Mouse (Mus musculus): ENCODE measurements at regions not wholly inside any gene's neighbourhood (a gene's known extent, or its start where the extent isn't known, plus 50 kb on each side); places are given as distances from the start of the nearest gene placed in this dataset.

- no peak for DNase-seq (ENCODE audit: low spot score)
These were observed 166.6 kb upstream of the Chrm3 start for GRCm38 (mm10) chr13:10527251-10527650.

GRCm38 (mm10) chr13:10526470-10527207 is 166.0 kb upstream of the Chrm3 start:
- no peak for DNase-seq (ENCODE audit: low spot score)

GRCm38 (mm10) chr13:10504211-10504610 is 143.6 kb upstream of the Chrm3 start:
- DNase-seq (ENCODE audit: low spot score), result no peak

- DNase-seq (ENCODE audit: low spot score), result no peak
These were observed 94.7 kb upstream of the Chrm3 start for GRCm38 (mm10) chr13:10455323-10455722.

GRCm38 (mm10) chr13:10454667-10455066 is 94.0 kb upstream of the Chrm3 start:
- no peak for DNase-seq (ENCODE audit: low spot score)

- DNase-seq (ENCODE audit: low spot score), result no peak
These were observed 90.4 kb upstream of the Chrm3 start for GRCm38 (mm10) chr13:10451057-10451456.

GRCm38 (mm10) chr13:10449502-10449901 is 88.9 kb upstream of the Chrm3 start:
- no peak for DNase-seq (ENCODE audit: low spot score)

- no peak for DNase-seq (ENCODE audit: low spot score)
These were observed 87.2 kb upstream of the Chrm3 start for GRCm38 (mm10) chr13:10447806-10448205.

- DNase-seq (ENCODE audit: low spot score), result no peak
These were observed 85.0 kb upstream of the Chrm3 start for GRCm38 (mm10) chr13:10445679-10446078.

All from ovary, postnatal 10 days (tissue).